Mouse (Mus musculus) erythroblast, embryonic 14.5 days (primary cell): ENCODE measurements around the gene Myh10. TPM values are rescaled to one million over a fixed set of nuclear protein-coding genes. Genes with fewer than 3 reads are reported as not detected.

ENCODE experiments used
- H3K27me3 ChIP-seq: 2 replicates; pipeline ENCODE4 v1.6.1; 2012; ENCODE audit warnings: inconsistent platforms; ENCODE audit not compliant: control insufficient read depth
- H3K36me3 ChIP-seq: 2 replicates; pipeline ENCODE4 v1.6.1; 2012; ENCODE audit warnings: mild to moderate bottlenecking, inconsistent platforms; ENCODE audit not compliant: control insufficient read depth
- H3K4me1 ChIP-seq: 2 replicates; pipeline ENCODE4 v1.6.1; 2012; ENCODE audit warnings: inconsistent platforms; ENCODE audit not compliant: control insufficient read depth
- H3K4me3 ChIP-seq: replicated peaks from 2 replicates; pipeline ENCODE3; 2012; ENCODE audit warnings: moderate library complexity, mild to moderate bottlenecking, inconsistent platforms
- H3K9me3 ChIP-seq: 2 replicates; pipeline ENCODE4 v1.6.1; 2012; ENCODE audit warnings: low read length, inconsistent platforms, mixed read lengths; ENCODE audit not compliant: control insufficient read depth
- GATA1 ChIP-seq: IDR thresholded peaks from 2 replicates; pipeline ENCODE4 v1.6.1; 2012; ENCODE audit warnings: low read length, inconsistent platforms, mixed read lengths
- TAL1 ChIP-seq: IDR thresholded peaks from 3 replicates; pipeline ENCODE4 v1.6.1; 2012; ENCODE audit warnings: low read length, inconsistent platforms, mixed read lengths
- polyA plus RNA-seq: library from polyadenylated mRNA; stranded (reverse); fragments of >175 nt; gene quantifications from 2 replicates; pipeline ENCODE4 v1.2.3, GENCODE M21; 2012

The Myh10 gene
- polyA plus RNA-seq = 7.7 and 9.5 TPM in 2 replicates

GRCm38 (mm10) chr11:68691321-68692009, at the start of gene Myh10:
Gene Myh10, plus strand, starts transcription at chr11:68691559.
- Histone ChIP-seq H3K9me3 (no peaks in the 10 kb centered on the region), H3K4me3 (peak within 1 kb of the TSS; percentile 72), H3K36me3 (peaks cover 3% of the 10 kb centered on the region), H3K4me1 (peaks cover 52% of the 10 kb centered on the region), H3K27me3 (no peaks in the 10 kb centered on the region)
- no peak for TF ChIP-seq GATA1
- TF ChIP-seq TAL1 = no peak

- no peaks in the 10 kb centered on the region for H3K9me3 ChIP-seq
- TF ChIP-seq GATA1 = no peak
- no peak for TF ChIP-seq TAL1
- H3K27me3 ChIP-seq = no peaks in the 10 kb centered on the region; the same call in 1 of the 2 replicates
- H3K4me3 ChIP-seq = no peak overlapping the region
- H3K4me1 ChIP-seq = no peaks in the 10 kb centered on the region
- no peaks in the 10 kb centered on the region for H3K36me3 ChIP-seq
Observed at GRCm38 (mm10) chr11:68644781-68645180, 46.6 kb upstream of the Myh10 start.

GRCm38 (mm10) chr11:68647808-68648207, 43.6 kb upstream of the Myh10 start:
- no peak for TF ChIP-seq TAL1
- no peak for TF ChIP-seq GATA1
- H3K4me3 ChIP-seq = no peak overlapping the region
- no peaks in the 10 kb centered on the region for H3K9me3 ChIP-seq
- H3K36me3 ChIP-seq = no peaks in the 10 kb centered on the region
- H3K27me3 ChIP-seq = no peaks in the 10 kb centered on the region; the same call in 1 of the 2 replicates
- no peaks in the 10 kb centered on the region for H3K4me1 ChIP-seq

- Histone ChIP-seq H3K27me3 (no peaks in the 10 kb centered on the region; the same call in 1 of the 2 replicates), H3K4me1 (no peaks in the 10 kb centered on the region), H3K9me3 (no peaks in the 10 kb centered on the region), H3K4me3 (no peak overlapping the region), H3K36me3 (no peaks in the 10 kb centered on the region)
- TF ChIP-seq TAL1 = no peak
- TF ChIP-seq GATA1 = no peak
Observed at GRCm38 (mm10) chr11:68648385-68649148, 42.8 kb upstream of the Myh10 start.

- Histone ChIP-seq H3K4me1 (no peaks in the 10 kb centered on the region), H3K9me3 (no peaks in the 10 kb centered on the region), H3K4me3 (no peak overlapping the region), H3K27me3 (no peaks in the 10 kb centered on the region; the same call in 1 of the 2 replicates), H3K36me3 (no peaks in the 10 kb centered on the region)
- TF ChIP-seq GATA1 (no peak), TAL1 (no peak)
Observed at GRCm38 (mm10) chr11:68651518-68651917, 39.8 kb upstream of the Myh10 start.

GRCm38 (mm10) chr11:68655524-68655923, 35.8 kb upstream of the Myh10 start:
- H3K27me3 ChIP-seq = no peaks in the 10 kb centered on the region
- H3K9me3 ChIP-seq = no peaks in the 10 kb centered on the region
- H3K4me3 ChIP-seq = no peak overlapping the region
- no peaks in the 10 kb centered on the region for H3K4me1 ChIP-seq
- no peaks in the 10 kb centered on the region for H3K36me3 ChIP-seq
- TF ChIP-seq TAL1 (no peak), GATA1 (no peak)

- TF ChIP-seq GATA1 (no peak), TAL1 (no peak)
- no peaks in the 10 kb centered on the region for H3K36me3 ChIP-seq
Observed at GRCm38 (mm10) chr11:68656887-68657685, 34.3 kb upstream of the Myh10 start.

GRCm38 (mm10) chr11:68657811-68658210, 33.5 kb upstream of the Myh10 start:
- TF ChIP-seq TAL1 (no peak), GATA1 (no peak)
- Histone ChIP-seq H3K4me3 (no peak overlapping the region), H3K9me3 (no peaks in the 10 kb centered on the region), H3K4me1 (no peaks in the 10 kb centered on the region), H3K27me3 (no peaks in the 10 kb centered on the region), H3K36me3 (no peaks in the 10 kb centered on the region)

More at GRCm38 (mm10) chr11:68656887-68657685, 34.3 kb upstream of the Myh10 start:
- Histone ChIP-seq H3K4me1 (no peaks in the 10 kb centered on the region), H3K4me3 (no peak overlapping the region), H3K27me3 (no peaks in the 10 kb centered on the region), H3K9me3 (no peaks in the 10 kb centered on the region)
